Mouse (Mus musculus) small intestine, adult 2 months (tissue): ENCODE results near the gene Prss8. TPM values are rescaled to one million over a fixed set of nuclear protein-coding genes. Genes with fewer than 3 reads are reported as not detected.
A peak's percentile ranks its signal among the peaks of the same experiment; 100 is the strongest.
"Not testable (repeated sequence)": the region's sequence is repeated elsewhere in the genome, so short reads cannot be mapped to it uniquely, and the experiment has no call there.

Experiments used
- H3K27ac ChIP-seq: fragments of 200-500 bp; 2 replicates; pipeline ENCODE4 v1.5.1; 2012; ENCODE audit warnings: low read depth, low read length, control low read depth, inconsistent platforms; ENCODE audit not compliant: insufficient read depth
- H3K27me3 ChIP-seq: fragments of 200-500 bp; 2 replicates; pipeline ENCODE4 v1.6.1; 2012; ENCODE audit warnings: mild to moderate bottlenecking, moderate library complexity, low read length, inconsistent platforms; ENCODE audit not compliant: control insufficient read depth, insufficient read depth
- H3K36me3 ChIP-seq: fragments of 200-500 bp; 2 replicates; pipeline ENCODE4 v1.6.1; 2012; ENCODE audit warnings: mild to moderate bottlenecking, low read length, control low read depth, inconsistent platforms; ENCODE audit not compliant: control insufficient read depth, insufficient read depth
- H3K4me1 ChIP-seq: fragments of 200-500 bp; 2 replicates; pipeline ENCODE4 v1.6.1; 2012; ENCODE audit warnings: low read length, inconsistent platforms, mixed read lengths; ENCODE audit not compliant: control insufficient read depth, insufficient read depth, insufficient read length
- H3K4me3 ChIP-seq: fragments of 200-500 bp; 2 replicates; pipeline ENCODE4 v1.5.1; 2012; ENCODE audit warnings: low read depth, mild to moderate bottlenecking, control low read depth, inconsistent platforms, low read length, moderate library complexity
- CTCF ChIP-seq: fragments of 200-500 bp; IDR thresholded peaks from 2 replicates; pipeline ENCODE4 v1.5.1; 2012; ENCODE audit warnings: low read depth, mild to moderate bottlenecking, control low read depth, inconsistent platforms, low read length, moderate library complexity, mixed read lengths; ENCODE audit not compliant: insufficient replicate concordance, insufficient read length; ENCODE audit errors: extremely low read depth
- POLR2A ChIP-seq: fragments of 200-500 bp; IDR thresholded peaks from 2 replicates; pipeline ENCODE4 v1.6.1; 2012; ENCODE audit warnings: low read depth, mild to moderate bottlenecking, control low read depth, inconsistent platforms, low read length, moderate library complexity
- WGBS: fragments of 180-500 bp; shearing (Covaris S2); methylation state at CpG from one replicate; pipeline ENCODE4 v1.1.7; 2018; 5-methylcytosine and 5-hydroxymethylcytosine counted together
- polyA plus RNA-seq: library from polyadenylated mRNA; depleted of rRNA; stranded (reverse); fragments of >200 nt; gene quantifications from 2 replicates; pipeline ENCODE4 v1.2.3, GENCODE M21; 2012

The Prss8 gene
- polyA plus RNA-seq, 1 experiment = 30.0 TPM

- no peak for TF ChIP-seq POLR2A
- TF ChIP-seq CTCF = no peak
- no peaks in the 10 kb centered on the region for H3K4me1 ChIP-seq
- H3K36me3 ChIP-seq = no peaks in the 10 kb centered on the region
- H3K27me3 ChIP-seq = no peaks in the 10 kb centered on the region
- no peak overlapping the region for H3K4me3 ChIP-seq
- 33% methylated on average over 5 of the region's 5 CpGs for WGBS
- H3K27ac ChIP-seq = no peak overlapping the region
Observed at GRCm38 (mm10) chr7:127959364-127959763, 29.5 kb upstream of the Prss8 start.

- H3K4me1 ChIP-seq = peaks cover 2% of the 10 kb centered on the region; the same call in 1 of the 2 replicates
- H3K4me3 ChIP-seq = no peak overlapping the region
- no peak for TF ChIP-seq CTCF
- no peak for TF ChIP-seq POLR2A
- no peaks in the 10 kb centered on the region for H3K27me3 ChIP-seq
- H3K27ac ChIP-seq = no peak overlapping the region
- 45% methylated on average over 13 of the region's 13 CpGs for WGBS
- H3K36me3 ChIP-seq = no peaks in the 10 kb centered on the region
Observed at GRCm38 (mm10) chr7:127952864-127953581, 23.1 kb upstream of the Prss8 start.

GRCm38 (mm10) chr7:127946470-127947023 lies 16.6 kb upstream of the Prss8 start, which contains the start of gene Prss36:
TSS of gene Prss36 (minus strand) at chr7:127946725.
- no peaks in the 10 kb centered on the region for H3K36me3 ChIP-seq
- peaks cover 17% of the 10 kb centered on the region; the same call in 1 of the 2 replicates for H3K4me1 ChIP-seq
- no peaks in the 10 kb centered on the region for H3K27me3 ChIP-seq
- H3K27ac ChIP-seq = 0 out of 2 replicates have a peak within 1 kb of the TSS, but pooled peaks have one; percentile 9
- 41% methylated on average over 6 of the region's 6 CpGs for WGBS
- no peak within 1 kb of the TSS for H3K4me3 ChIP-seq
- TF ChIP-seq POLR2A (no peak), CTCF (0 out of 2 replicates have a peak, but pooled peaks have one; percentile 2)

- no peaks in the 10 kb centered on the region for H3K27me3 ChIP-seq
- no peak overlapping the region for H3K4me3 ChIP-seq
- no peaks in the 10 kb centered on the region for H3K36me3 ChIP-seq
- H3K4me1 ChIP-seq = peaks cover 17% of the 10 kb centered on the region; the same call in 1 of the 2 replicates
- 20% methylated on average over 23 of the region's 23 CpGs for WGBS
- TF ChIP-seq POLR2A (no peak), CTCF (no peak)
- no peak overlapping the region for H3K27ac ChIP-seq
Observed at GRCm38 (mm10) chr7:127944614-127945013, 14.7 kb upstream of the Prss8 start.

- not testable (repeated sequence) for H3K27ac ChIP-seq, H3K4me3 ChIP-seq, H3K27me3 ChIP-seq, H3K36me3 ChIP-seq
- WGBS = 43% methylated on average over 2 of the region's 2 CpGs
- peaks cover 11% of the 10 kb centered on the region; the same call in 1 of the 2 replicates for H3K4me1 ChIP-seq
Observed at GRCm38 (mm10) chr7:127942097-127942496, 12.2 kb upstream of the Prss8 start.

GRCm38 (mm10) chr7:127936216-127936884 lies 6.4 kb upstream of the Prss8 start:
- Histone ChIP-seq H3K27ac (no peak overlapping the region), H3K4me3 (peak overlapping the region; percentile 89), H3K27me3 (no peaks in the 10 kb centered on the region), H3K4me1 (peaks cover 14% of the 10 kb centered on the region), H3K36me3 (no peaks in the 10 kb centered on the region)
- WGBS = 60% methylated on average over 18 of the region's 18 CpGs
- no peak for TF ChIP-seq POLR2A
- TF ChIP-seq CTCF = no peak

- Histone ChIP-seq H3K4me1 (peaks cover 16% of the 10 kb centered on the region), H3K27ac (peak overlapping the region; percentile 18; the same call in 1 of the 2 replicates), H3K27me3 (no peaks in the 10 kb centered on the region), H3K36me3 (no peaks in the 10 kb centered on the region), H3K4me3 (peak overlapping the region; percentile 89)
- no peak for TF ChIP-seq POLR2A
- no peak for TF ChIP-seq CTCF
- 1% methylated on average over 38 of the region's 38 CpGs for WGBS
Observed at GRCm38 (mm10) chr7:127935748-127936159, 5.8 kb upstream of the Prss8 start.
